Mouse (Mus musculus) gonadal fat pad, adult 2 months (tissue): ENCODE data around the gene Efhb. TPM values are rescaled to one million over a fixed set of nuclear protein-coding genes. Genes with fewer than 3 reads are reported as not detected.

Experiments used
- DNase-seq: peaks from one replicate; pipeline ENCODE4 v3.0.0-alpha.2; 2012; ENCODE audit warnings: low read depth
- polyA plus RNA-seq: library from polyadenylated mRNA; depleted of rRNA; stranded (reverse); fragments of >200 nt; gene quantifications from 2 replicates; pipeline ENCODE4 v1.2.3, GENCODE M21; 2012; rRNA removed

Gene Efhb
- polyA plus RNA-seq, result 0.23 and 0.49 TPM in 2 replicates

DNA sequence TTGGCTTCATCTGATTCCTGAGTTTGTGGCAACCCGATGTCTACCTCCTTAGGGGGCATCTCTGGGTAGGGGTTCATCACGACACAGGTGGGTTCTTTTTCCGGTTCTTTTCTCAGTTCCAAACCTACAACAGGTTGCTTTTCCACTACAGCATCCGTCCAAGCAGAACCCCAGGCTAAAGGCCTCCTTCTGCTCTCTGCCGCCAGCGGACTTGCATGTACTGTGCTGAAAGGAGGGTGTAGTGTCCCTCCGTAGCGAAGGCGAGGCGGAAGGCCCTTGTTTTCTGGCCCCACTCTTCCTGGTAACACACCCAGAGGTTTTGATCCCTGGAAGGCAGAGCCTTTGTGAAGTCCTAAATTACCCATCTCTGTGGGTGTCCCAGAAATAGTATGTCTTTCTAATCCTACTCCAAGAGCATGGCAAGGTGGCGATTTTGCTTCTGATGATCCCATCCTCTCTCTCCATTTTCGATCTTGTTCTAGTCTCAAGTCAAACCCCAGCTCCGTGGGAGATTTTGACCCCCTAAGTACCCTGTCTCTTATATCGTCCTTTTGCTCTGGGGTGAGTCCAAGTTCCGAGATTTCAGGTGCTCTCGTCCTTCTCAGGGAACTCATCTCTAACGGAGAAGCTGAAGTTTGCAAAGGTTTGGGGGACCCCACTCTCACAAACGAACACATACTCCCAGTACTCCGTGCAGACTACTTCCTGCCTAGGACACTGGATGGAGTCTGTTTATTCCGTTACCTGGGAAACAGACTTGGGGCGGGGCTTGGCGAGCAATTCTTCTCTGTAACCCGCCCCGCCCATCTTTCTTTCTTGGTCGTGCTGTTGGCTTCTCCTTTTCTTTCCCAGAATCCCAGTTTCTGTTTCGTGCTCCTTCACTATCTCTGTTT is at the start of gene Efhb:
TSS of gene Efhb (minus strand) at position 719 of the 893 bp plus-strand sequence.
- no peak for DNase-seq

DNA sequence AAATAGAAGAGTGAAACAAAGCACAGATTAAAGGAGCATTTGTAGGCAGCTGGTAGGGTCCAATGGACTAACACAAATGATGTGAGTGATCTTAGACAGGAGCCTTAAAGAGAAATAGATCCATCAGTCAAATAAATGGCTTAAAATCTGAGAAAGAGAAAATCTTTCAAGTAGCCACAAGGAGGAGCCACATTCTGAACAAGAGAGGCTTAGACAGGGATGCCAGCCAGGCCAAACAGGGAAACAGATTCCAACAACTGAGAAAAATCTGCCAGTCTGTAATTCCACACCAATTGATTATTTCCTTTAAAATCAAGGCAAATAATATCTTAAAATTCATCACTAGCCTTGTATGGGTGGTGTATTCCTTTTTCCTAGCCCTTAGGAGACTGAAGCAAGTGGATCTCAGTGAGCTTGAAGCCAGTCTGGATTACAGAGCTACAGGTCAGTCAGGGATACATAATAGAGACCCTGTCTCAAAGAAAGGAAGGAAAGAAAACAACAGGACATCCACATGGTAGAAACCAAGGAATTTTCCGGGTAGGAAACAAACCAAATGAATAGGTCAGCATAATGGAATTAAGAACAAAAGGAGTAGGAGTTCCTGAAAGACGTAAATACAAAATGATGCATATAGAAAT is 49.3 kb upstream of the Efhb start:
- DNase-seq, result no peak

DNA sequence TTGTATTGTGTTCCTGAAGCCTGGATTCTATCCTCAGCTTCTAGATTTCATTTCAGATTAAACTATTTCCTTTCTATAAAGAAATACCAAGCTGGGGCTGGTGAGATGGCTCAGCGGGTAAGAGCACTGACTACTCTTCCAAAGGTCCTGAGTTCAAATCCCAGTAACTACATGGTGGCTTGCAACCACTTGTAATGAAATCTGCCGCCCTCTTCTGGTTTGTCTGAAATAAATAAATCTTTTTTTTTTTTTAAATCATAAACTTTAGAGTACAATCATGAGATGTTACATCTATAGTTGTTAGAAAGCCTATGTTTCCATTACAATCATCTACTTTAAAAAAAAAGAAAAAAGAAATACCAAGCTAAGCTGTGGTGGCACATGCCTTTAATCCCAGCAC is 39.8 kb upstream of the Efhb start:
- DNase-seq, result no peak

DNA sequence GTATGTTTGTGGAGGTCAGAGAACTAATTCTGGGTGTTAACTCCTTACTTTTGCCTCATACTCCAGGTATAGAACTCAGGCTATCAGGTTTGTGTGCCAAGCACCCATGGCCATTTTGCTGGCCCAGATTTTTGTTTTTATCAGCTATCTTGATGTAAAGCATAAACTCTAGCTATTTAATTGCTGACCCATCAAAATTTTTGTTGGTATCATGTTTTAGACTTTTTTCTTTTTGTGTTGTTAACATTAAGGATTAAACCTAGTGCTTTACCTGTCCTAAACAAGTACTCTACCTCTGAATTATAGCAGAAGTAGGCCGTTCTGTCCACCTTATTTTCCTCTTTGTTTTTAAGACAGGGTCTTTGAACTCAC is 25.9 kb upstream of the Efhb start:
- DNase-seq, result no peak

DNA sequence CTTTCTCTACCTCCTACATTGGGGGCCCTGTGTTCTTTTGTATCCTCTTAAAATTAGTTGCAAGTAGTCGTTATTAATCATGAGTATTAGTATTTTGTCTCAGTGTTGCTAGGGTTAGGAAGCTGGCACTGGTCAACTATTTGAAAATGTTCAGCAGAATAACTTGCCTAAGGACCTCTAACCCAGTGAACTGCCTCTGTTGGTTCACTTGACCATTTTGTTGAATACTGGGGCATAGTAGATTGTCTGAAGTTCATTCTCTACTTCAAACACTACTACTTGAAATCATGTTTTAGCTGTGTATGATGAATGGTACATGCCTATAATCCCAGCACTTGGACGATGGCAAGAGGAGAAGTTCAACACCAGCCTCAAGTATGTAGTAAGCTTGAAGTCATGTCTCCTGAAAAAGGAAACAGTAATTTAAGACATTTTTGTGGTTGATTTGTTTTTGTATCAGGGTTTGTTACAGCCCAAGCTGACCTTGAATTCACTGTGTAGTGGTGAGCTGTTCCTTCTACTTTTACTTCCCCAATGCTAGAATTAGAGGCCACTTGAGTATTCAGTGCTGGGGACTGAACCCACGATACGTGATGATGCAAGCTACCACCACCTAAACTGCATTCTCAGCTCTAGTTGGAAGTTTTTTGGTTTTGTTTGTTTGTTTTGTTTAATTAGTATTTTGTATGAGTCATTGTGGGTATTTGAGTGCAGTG is 25.3 kb upstream of the Efhb start:
- no peak for DNase-seq

DNA sequence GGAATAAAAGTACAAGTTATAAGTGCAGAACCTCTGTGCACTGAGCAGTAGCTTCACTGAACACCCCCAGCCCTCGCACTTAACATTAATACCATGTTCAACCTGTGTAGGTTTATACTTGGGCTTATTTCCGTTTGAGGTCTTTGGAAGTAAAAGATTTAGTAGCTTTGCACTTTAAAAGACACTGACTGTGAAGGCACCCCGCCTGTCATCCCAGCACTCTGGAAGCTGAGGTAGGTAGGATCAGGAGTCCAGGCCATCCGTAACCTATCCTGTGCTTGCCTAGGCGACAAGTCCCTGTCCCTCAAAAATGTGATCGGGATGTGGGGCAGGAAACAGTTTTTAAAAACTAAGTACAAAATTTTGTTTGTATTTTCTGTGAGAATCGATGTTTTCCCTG is 17.3 kb upstream of the Efhb start:
- DNase-seq, result no peak

DNA sequence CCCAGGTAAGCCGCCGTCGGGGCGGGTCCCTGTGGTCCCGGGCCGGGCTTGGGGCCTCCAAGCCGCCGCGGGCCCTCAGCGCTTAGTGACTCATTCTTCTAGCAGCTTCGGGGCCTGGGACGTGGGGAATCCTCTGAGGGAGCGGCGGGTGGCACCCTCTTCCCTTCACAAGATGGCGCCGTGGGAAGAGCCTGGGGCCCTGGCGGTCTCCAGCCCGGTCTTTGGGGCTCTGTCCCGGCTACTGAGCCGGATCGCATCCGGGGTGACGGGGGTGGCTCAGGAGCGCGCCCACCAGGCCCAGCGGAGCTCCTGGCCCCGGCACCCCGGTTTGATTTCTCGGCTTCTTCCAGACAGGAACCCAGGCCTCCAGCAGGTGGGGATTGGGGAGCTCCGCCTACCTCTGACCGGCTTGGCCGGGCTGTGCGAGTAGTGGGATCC is 16.5 kb upstream of the Efhb start:
- no peak for DNase-seq

DNA sequence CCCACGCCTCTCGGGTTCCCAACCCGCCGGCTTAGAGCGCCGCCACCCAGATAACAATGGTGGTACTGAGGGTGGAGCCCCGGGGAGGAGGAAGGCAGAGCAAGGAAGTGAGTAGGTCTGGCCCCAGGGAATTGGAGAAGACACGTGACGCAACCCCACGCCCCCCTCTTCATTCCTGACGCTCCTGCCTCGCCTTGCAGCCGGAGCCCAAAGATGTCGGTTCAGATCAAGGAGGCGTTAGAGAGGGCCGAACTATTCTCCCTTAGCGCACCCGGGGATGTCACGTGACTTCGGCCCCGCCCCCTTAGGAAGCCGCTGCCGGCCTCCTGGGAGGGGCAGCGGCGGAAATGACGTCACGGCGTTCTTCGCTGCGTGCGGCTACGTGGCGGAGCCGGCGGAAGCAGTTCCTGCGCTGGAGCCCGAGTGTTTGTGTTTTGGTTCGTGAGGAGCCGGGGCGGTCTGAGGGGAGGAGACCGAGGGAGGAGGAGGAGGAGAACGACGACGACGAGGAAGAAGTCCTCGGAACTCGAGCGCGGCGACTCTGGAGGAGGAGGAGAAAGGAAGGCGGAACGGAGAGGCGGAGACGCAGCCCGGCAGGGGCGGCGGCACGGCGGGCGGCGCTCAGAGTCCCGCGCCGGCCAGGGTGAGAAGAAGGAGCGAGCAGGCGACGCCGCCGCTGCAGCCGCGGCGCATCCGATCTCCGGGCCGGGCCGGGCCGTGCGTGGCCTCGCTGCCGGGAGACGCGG is 15.9 kb upstream of the Efhb start, which contains the start of gene Rab5a:
TSS of gene Rab5a (plus strand) at position 377 of the 746 bp plus-strand sequence.
- peak; percentile 80 for DNase-seq

DNA sequence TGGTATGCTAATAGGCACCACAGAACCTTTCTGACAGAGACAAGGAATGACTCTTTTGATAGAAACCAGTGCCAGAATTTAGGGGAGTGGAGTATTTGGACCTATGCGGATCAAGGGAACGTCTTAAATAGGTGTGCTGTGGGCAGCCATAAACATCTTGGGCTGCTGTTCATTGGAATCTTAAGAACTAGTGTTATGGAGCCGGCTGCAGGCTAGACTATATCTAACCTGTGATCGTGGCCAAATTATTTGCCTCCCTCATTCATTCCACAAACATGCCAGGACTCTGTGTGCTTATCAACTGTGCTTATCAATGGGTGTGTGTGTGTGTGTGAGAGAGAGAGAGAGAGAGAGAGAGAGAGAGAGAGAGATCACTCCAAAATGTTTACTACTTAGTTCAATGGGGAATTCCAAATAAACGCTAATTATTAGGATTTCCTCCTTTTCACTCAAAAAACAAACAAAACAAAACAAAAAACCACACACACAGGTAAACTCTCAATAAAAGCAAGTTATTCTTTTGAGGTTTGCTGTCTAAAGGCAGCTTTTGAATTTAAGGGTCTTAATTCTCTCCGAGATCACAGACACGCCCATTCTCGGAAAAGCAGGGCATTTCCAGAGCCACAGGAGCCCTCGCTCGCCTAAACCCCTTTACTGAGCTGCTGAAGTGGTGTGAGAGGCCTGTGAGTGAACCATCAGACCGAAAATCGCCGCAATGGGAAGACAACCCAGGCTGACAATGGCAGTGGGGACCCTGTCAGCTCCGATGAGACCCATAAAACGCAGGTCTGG is 15.1 kb upstream of the Efhb start:
- DNase-seq, result no peak

DNA sequence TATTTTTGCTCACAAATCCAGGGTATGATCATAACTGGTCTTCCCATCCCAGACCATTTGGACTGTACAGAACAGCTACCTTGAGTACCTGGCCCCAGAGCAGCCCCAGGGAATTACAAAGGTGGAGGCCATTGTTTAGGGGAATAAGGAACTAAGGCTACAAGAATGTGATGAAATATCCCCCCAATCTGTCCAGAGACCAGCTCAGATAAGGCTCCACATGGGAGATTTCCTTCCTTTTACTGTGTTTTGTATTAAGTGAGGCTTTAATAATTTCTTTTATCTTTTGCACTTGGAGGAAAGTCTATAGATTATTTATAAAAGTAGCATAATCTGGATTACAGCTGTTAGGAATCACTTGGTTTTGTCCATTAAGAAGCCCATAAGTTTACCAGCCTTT is 5.6 kb upstream of the Efhb start:
- DNase-seq, result no peak

DNA sequence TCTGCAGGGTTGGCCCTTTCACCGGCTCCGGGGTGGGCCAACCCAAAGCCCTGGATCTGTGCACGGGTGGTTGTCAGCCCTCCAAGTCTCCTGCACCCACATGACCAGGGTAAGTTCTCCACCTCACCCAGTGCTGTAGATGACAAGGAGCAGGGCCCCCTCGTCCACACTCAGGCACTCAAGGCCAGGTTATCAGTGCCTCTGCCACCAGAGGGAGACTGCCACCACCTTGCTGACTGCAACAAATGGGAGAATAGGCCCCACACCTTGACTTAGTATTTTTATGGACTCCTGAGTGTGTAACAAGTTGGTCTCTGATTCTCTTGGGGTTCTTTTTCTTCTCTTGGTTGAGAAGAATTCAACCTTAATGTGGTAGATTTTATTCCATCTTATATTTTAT is 2.4 kb upstream of the Efhb start:
- no peak for DNase-seq

DNA sequence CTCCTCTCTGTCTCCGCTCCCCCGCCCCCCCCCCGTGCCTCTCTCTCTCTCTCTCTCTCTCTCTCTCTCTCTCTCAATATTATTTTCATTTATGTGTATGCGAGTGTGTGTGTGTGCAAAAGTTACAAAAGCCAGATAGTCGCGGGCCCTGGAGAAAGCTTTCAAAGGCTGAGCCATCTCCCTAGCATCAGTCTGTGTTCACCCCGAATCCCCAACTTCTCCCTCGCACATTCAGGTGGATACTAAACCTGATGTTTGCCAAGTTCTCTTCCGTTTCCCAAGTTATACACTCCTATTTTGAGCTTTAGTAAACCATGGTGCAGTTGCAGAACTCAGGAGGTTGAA is 347 bp upstream of the Efhb start:
- no peak for DNase-seq

DNA sequence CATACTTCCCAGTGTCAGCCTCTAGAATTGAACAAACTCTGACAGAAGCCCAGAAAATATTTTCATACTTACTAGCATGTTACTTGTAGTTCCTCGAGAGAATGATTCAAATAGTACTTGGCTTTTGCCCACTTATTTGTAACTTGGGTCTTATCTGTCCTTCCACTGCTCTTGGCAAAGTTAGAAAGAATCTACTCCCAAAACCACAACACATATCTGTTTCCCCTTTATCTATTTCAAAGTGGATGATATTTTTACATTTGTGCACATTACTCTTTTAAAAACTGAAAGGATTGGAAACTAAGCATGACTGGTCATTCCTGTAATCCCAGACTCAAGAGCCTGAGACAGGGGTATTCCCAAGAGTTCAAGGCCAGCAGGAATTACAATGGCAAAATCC is 6.4 kb downstream of the Efhb start:
- no peak for DNase-seq

DNA sequence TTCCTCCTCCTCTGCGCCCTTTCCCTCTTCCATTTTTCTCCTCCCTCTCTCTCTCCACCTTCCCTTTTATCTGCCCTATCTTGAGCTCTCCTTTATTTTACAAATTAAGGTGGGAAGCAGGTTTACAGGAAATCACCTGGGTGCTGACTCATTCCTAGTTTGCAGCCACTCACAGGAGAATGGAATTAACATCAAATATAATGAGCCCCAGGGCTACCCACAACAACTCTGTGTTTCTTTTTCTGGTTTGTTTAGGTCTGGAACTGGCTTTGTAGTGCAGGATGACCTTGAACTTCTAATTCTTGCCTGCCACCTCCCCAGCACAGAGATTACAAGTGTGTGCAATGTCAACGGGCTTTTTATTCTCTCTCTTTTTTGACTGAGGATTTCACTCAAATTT is 7.0 kb downstream of the Efhb start:
- DNase-seq, result no peak

DNA sequence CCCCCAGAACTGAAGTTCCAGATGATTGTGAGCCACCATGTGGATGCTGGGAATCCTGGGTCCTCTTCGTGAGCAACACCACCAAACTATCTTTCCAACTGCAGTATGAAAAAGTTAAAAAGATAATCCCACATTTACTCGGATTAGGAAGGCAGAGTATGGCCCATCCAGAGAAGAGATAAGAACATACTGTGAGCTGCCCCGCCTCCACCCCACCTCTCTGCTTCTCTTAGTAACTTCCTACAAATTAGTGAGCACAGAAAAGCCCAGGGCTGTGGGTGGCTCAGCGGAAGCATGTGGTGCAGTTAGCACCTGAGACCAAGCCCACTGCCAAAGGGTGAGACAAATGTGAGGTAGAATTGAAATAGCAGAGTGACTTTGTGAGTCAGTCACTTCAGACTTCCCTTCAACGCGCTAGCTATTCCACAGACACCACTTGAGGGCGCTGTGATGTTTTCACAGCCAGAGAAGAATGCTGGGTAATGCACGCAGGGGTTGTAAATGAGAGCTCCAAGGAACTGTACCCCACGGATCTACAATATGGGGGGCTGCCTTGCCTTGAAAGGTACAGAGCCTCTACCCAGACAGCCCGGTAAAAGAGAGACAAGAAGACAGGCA is 60.3 kb downstream of the Efhb start:
- no peak for DNase-seq

DNA sequence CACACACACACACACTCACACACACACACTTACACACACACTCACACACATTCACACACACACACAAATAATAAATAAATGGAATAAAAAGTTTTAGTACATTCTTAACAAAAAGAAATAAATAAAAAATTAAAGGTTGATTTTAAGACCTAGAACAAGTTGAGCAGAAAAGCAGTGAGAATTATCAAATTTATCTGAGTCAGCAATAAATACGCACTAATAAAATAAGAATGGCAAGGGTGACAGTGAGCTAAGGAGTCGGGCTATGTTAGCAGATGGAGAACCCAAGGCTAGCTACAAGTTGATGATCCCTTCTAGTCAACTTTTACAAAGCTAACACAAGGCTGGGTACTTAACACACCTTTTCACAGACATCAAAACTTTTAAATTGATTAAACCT is 69.9 kb downstream of the Efhb start:
- DNase-seq, result no peak

DNA sequence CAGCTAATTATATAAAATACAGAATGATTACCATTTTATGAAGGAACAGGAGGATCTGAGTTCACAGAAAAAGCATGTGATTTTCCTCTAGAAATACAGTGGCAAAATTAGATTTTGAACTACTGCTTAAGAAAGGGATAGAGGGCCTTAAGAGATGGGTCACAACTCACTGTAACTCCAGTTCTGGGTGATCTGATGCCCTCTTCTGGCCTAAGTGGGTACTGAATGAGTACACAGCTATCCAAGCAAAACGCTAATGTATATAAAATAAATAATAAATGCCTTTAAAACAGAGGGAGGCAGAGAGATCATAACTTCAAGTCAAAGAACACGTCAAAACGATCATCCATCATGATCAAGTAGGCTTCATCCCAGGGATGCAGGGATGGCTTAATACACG is 73.6 kb downstream of the Efhb start:
- no peak for DNase-seq

DNA sequence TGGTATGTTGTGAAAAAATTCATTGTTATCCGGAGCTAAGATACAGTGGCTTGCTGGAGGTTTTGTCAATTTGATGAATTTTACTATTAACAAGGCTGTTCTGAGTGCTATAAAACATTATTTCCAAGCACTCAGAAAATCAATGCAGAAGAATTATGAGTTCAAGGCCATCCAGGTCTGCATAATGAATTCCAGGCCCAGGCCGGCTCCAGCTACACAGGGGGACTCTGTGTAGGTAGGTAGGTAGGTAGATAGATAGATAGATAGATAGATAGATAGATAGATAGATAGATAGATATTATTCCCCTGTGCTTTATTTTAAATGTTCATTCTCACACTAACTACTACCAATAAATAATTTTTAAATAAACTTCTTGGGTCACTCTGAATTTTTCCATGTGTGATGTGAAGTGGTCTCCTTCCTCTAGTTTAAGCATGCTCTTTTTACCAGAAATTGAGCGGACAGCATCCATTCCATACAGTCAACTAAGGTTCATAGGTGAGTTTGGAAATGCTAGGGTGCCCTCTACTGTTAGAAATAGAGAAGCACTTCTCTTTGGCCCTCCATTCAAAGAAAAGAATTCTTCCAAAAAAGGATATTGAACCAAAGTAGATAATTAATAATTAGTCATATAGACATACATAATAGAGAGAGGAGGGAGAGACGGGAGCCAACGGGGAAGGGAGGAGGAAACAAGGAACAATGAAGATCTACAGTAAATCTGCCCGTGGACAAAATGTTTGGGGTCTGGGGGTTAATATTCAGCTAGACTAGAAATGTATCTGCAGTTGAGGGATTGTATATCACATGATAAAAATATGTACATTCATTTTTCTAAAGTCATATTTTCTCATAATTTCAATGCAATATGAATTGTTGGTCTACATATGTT is 75.3 kb downstream of the Efhb start:
- DNase-seq, result no peak

DNA sequence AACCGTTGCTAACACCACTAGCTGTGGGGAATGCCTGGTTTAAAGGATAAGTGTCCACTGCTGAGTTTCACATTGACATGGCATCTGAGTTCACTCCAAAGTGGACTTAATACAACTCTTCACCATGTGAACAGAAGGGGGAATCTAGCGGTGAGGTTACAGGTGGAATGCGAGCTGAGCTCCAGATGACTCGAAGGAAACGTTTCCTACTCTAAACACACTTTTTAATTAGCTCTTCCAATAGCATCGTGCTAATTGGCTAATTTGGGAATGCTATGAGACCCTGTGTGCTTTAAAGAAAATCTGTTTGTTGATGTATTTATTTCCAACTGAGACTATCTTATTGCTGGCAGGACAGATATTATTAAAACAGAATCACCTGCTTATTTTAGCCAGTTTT is 76.3 kb downstream of the Efhb start:
- DNase-seq, result no peak

DNA sequence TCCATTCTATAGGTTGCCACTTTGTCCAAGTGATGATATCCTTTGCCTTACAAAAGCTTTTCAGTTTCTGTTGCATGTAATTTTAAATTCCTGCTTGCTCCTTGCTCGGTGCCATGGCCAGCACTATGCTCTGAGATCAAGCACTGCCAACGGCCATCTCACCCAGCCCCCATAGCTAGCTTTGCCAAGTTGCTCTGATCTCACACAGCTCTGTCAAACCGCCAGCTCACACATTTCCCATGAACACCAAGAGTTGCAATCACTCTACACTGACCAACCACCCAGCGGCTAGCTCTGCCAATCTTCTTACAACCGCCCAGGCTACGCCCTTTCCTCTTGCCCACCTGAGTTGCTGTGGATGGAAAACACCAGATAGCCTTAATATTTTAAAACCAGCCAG is 99.0 kb downstream of the Efhb start:
- DNase-seq, result no peak
